Mouse (Mus musculus) midbrain, embryonic 12.5 days (tissue): ENCODE results near the gene Nars2. TPM values are rescaled to one million over a fixed set of nuclear protein-coding genes. Genes with fewer than 3 reads are reported as not detected.

Source experiments
- ATAC-seq: fragments of 200-750 bp; cut with Nextera tagmentation; 2 replicates; pipeline ENCODE4 v1.8.0; 2017; ENCODE audit warnings: low read depth, moderate TSS enrichment, moderate library complexity; ENCODE audit not compliant: low FRiP score
- H3K27ac ChIP-seq: fragments of 300-500 bp; sonication (generic); replicated peaks from 2 replicates; pipeline ENCODE4 v1.5.1; 2016; ENCODE audit warnings: mild to moderate bottlenecking
- H3K27me3 ChIP-seq: fragments of 300-500 bp; sonication (generic); 2 replicates; pipeline ENCODE4 v1.6.1; 2016; ENCODE audit warnings: mild to moderate bottlenecking
- H3K36me3 ChIP-seq: fragments of 300-500 bp; sonication (generic); 2 replicates; pipeline ENCODE4 v1.6.1; 2016
- H3K4me1 ChIP-seq: fragments of 300-500 bp; sonication (generic); 2 replicates; pipeline ENCODE4 v1.6.1; 2016
- H3K4me2 ChIP-seq: fragments of 300-500 bp; sonication (generic); replicated peaks from 2 replicates; pipeline ENCODE4 v1.6.1; 2016; ENCODE audit warnings: mild to moderate bottlenecking, moderate library complexity
- H3K4me3 ChIP-seq: fragments of 300-500 bp; sonication (generic); 2 replicates; pipeline ENCODE4 v1.5.1; 2016; ENCODE audit warnings: mild to moderate bottlenecking
- H3K9ac ChIP-seq: fragments of 300-500 bp; sonication (generic); replicated peaks from 2 replicates; pipeline ENCODE4 v1.6.1; 2016; ENCODE audit warnings: mild to moderate bottlenecking, moderate library complexity
- H3K9me3 ChIP-seq: fragments of 300-500 bp; sonication (generic); 2 replicates; pipeline ENCODE4 v1.6.1; 2016; ENCODE audit warnings: mild to moderate bottlenecking
- whole genome bisulfite sequencing: fragments of 180-500 bp; shearing (Covaris S2); methylation state at CpG from one replicate; pipeline ENCODE4 v1.1.7; 2016; 5-methylcytosine and 5-hydroxymethylcytosine counted together
- polyA plus RNA-seq: library from polyadenylated mRNA; unstranded; fragments of >200 nt; fragmentation: Nextera tagmentation; extraction: Ambion mirVana; gene quantifications from 2 replicates; pipeline ENCODE4 v1.2.1, GENCODE M21; 2016

Nars2 gene
- polyA plus RNA-seq, 1 experiment from 2014 or later = 23.9 TPM

- ATAC-seq = no peak
- Histone ChIP-seq H3K9ac (no peak overlapping the region), H3K9me3 (no peaks in the 10 kb centered on the region), H3K27ac (no peak overlapping the region), H3K4me1 (peaks cover 3% of the 10 kb centered on the region; the same call in 1 of the 2 replicates), H3K4me3 (no peak overlapping the region), H3K36me3 (no peaks in the 10 kb centered on the region), H3K27me3 (no peaks in the 10 kb centered on the region), H3K4me2 (no peak overlapping the region)
- 94% methylated on average over 5 of the region's 5 CpGs for WGBS
Observed at GRCm38 (mm10) chr7:96975914-96976313, 24.6 kb downstream of the Nars2 start.

GRCm38 (mm10) chr7:96977209-96977608 is 25.9 kb downstream of the Nars2 start:
- Histone ChIP-seq H3K9me3 (no peaks in the 10 kb centered on the region), H3K4me1 (peaks cover 3% of the 10 kb centered on the region; the same call in 1 of the 2 replicates), H3K4me2 (no peak overlapping the region), H3K9ac (no peak overlapping the region), H3K4me3 (no peak overlapping the region), H3K27ac (no peak overlapping the region), H3K27me3 (no peaks in the 10 kb centered on the region), H3K36me3 (no peaks in the 10 kb centered on the region)
- 86% methylated on average over 1 of the region's 1 CpGs for WGBS
- no peak for ATAC-seq

GRCm38 (mm10) chr7:96981366-96981765 is 30.1 kb downstream of the Nars2 start:
- H3K4me1 ChIP-seq = peaks cover 17% of the 10 kb centered on the region
- no peak for ATAC-seq
- H3K36me3 ChIP-seq = no peaks in the 10 kb centered on the region
- no peak overlapping the region for H3K4me2 ChIP-seq
- H3K9me3 ChIP-seq = no peaks in the 10 kb centered on the region
- H3K27me3 ChIP-seq = no peaks in the 10 kb centered on the region
- no peak overlapping the region for H3K4me3 ChIP-seq
- 88% methylated on average over 2 of the region's 2 CpGs for WGBS
- no peak overlapping the region for H3K9ac ChIP-seq
- no peak overlapping the region for H3K27ac ChIP-seq

GRCm38 (mm10) chr7:96983660-96984347 is 32.5 kb downstream of the Nars2 start:
- Histone ChIP-seq H3K27me3 (no peaks in the 10 kb centered on the region), H3K9me3 (no peaks in the 10 kb centered on the region), H3K27ac (no peak overlapping the region; the same call in 1 of the 2 replicates), H3K4me1 (peaks cover 30% of the 10 kb centered on the region), H3K4me2 (no peak overlapping the region), H3K4me3 (no peak overlapping the region), H3K36me3 (no peaks in the 10 kb centered on the region), H3K9ac (no peak overlapping the region)
- ATAC-seq = peak; percentile 38
- WGBS = 28% methylated on average over 7 of the region's 7 CpGs

- no peak overlapping the region for H3K9ac ChIP-seq
- ATAC-seq = 0 out of 2 replicates have a peak, but pooled peaks have one; percentile 14
- H3K4me1 ChIP-seq = peaks cover 30% of the 10 kb centered on the region
- H3K36me3 ChIP-seq = no peaks in the 10 kb centered on the region
- no peaks in the 10 kb centered on the region for H3K9me3 ChIP-seq
- H3K4me3 ChIP-seq = no peak overlapping the region
- no peaks in the 10 kb centered on the region for H3K27me3 ChIP-seq
- WGBS = 34% methylated on average over 8 of the region's 8 CpGs
- no peak overlapping the region for H3K4me2 ChIP-seq
- H3K27ac ChIP-seq = 0 out of 2 replicates have a peak overlapping the region, but pooled peaks have one; percentile 25
Observed at GRCm38 (mm10) chr7:96985798-96986197, 34.5 kb downstream of the Nars2 start.

- no peak overlapping the region for H3K4me3 ChIP-seq
- H3K27ac ChIP-seq = no peak overlapping the region; the same call in 1 of the 2 replicates
- H3K9me3 ChIP-seq = no peaks in the 10 kb centered on the region
- H3K4me2 ChIP-seq = peak overlapping the region; percentile 27; the same call in 1 of the 2 replicates
- peak; percentile 32; the same call in 1 of the 2 replicates for ATAC-seq
- peaks cover 34% of the 10 kb centered on the region for H3K4me1 ChIP-seq
- no peaks in the 10 kb centered on the region for H3K27me3 ChIP-seq
- no peaks in the 10 kb centered on the region for H3K36me3 ChIP-seq
- H3K9ac ChIP-seq = no peak overlapping the region
- WGBS = 35% methylated on average over 9 of the region's 9 CpGs
Observed at GRCm38 (mm10) chr7:96986795-96987445, 35.6 kb downstream of the Nars2 start.

GRCm38 (mm10) chr7:96987676-96988075 is 36.4 kb downstream of the Nars2 start:
- ATAC-seq = no peak
- H3K4me1 ChIP-seq = peaks cover 34% of the 10 kb centered on the region
- no peak overlapping the region for H3K4me3 ChIP-seq
- WGBS = 71% methylated on average over 4 of the region's 4 CpGs
- no peak overlapping the region for H3K4me2 ChIP-seq
- H3K36me3 ChIP-seq = no peaks in the 10 kb centered on the region
- H3K27ac ChIP-seq = no peak overlapping the region
- no peaks in the 10 kb centered on the region for H3K27me3 ChIP-seq
- no peak overlapping the region for H3K9ac ChIP-seq
- H3K9me3 ChIP-seq = no peaks in the 10 kb centered on the region

GRCm38 (mm10) chr7:97012956-97013355 is 61.7 kb downstream of the Nars2 start:
- Histone ChIP-seq H3K9ac (no peak overlapping the region), H3K9me3 (peaks cover 5% of the 10 kb centered on the region; the same call in 1 of the 2 replicates), H3K4me1 (no peaks in the 10 kb centered on the region), H3K27ac (no peak overlapping the region), H3K4me2 (no peak overlapping the region), H3K27me3 (no peaks in the 10 kb centered on the region), H3K4me3 (no peak overlapping the region), H3K36me3 (no peaks in the 10 kb centered on the region)
- ATAC-seq = no peak
- 85% methylated on average over 3 of the region's 3 CpGs for WGBS

GRCm38 (mm10) chr7:97018005-97018404 is 66.7 kb downstream of the Nars2 start:
- peaks cover 5% of the 10 kb centered on the region; the same call in 1 of the 2 replicates for H3K9me3 ChIP-seq
- H3K4me2 ChIP-seq = no peak overlapping the region
- ATAC-seq = no peak
- no peak overlapping the region for H3K27ac ChIP-seq
- no peaks in the 10 kb centered on the region for H3K27me3 ChIP-seq
- 73% methylated on average over 4 of the region's 4 CpGs for WGBS
- H3K4me1 ChIP-seq = no peaks in the 10 kb centered on the region
- H3K9ac ChIP-seq = no peak overlapping the region
- no peaks in the 10 kb centered on the region for H3K36me3 ChIP-seq
- H3K4me3 ChIP-seq = no peak overlapping the region

GRCm38 (mm10) chr7:97018418-97018817 is 67.1 kb downstream of the Nars2 start:
- no peaks in the 10 kb centered on the region for H3K4me1 ChIP-seq
- peaks cover 5% of the 10 kb centered on the region; the same call in 1 of the 2 replicates for H3K9me3 ChIP-seq
- no peak overlapping the region for H3K27ac ChIP-seq
- H3K36me3 ChIP-seq = no peaks in the 10 kb centered on the region
- no peak overlapping the region for H3K4me3 ChIP-seq
- no peaks in the 10 kb centered on the region for H3K27me3 ChIP-seq
- ATAC-seq = no peak
- H3K9ac ChIP-seq = no peak overlapping the region
- WGBS = 90% methylated on average over 3 of the region's 3 CpGs
- H3K4me2 ChIP-seq = no peak overlapping the region

- H3K4me3 ChIP-seq = no peak overlapping the region
- H3K27me3 ChIP-seq = no peaks in the 10 kb centered on the region
- H3K36me3 ChIP-seq = no peaks in the 10 kb centered on the region
- H3K9me3 ChIP-seq = peaks cover 5% of the 10 kb centered on the region; the same call in 1 of the 2 replicates
- no peak overlapping the region for H3K9ac ChIP-seq
- no peaks in the 10 kb centered on the region for H3K4me1 ChIP-seq
- no peak for ATAC-seq
- H3K27ac ChIP-seq = no peak overlapping the region
- WGBS = 77% methylated on average over 1 of the region's 1 CpGs
- no peak overlapping the region for H3K4me2 ChIP-seq
Observed at GRCm38 (mm10) chr7:97019303-97019702, 68.0 kb downstream of the Nars2 start.

GRCm38 (mm10) chr7:97026772-97027358 is 75.6 kb downstream of the Nars2 start:
- Histone ChIP-seq H3K9ac (no peak overlapping the region), H3K4me1 (no peaks in the 10 kb centered on the region), H3K4me3 (no peak overlapping the region), H3K4me2 (no peak overlapping the region), H3K9me3 (no peaks in the 10 kb centered on the region), H3K27me3 (no peaks in the 10 kb centered on the region), H3K27ac (no peak overlapping the region), H3K36me3 (no peaks in the 10 kb centered on the region; the same call in 1 of the 2 replicates)
- ATAC-seq = no peak
- 86% methylated on average over 5 of the region's 5 CpGs for WGBS
